Mouse (Mus musculus) bone marrow, adult 2 months (tissue): ENCODE measurements around the gene Cysltr2.

ENCODE experiments used
- CTCF ChIP-seq: fragments of 200-500 bp; IDR thresholded peaks from 2 replicates; pipeline ENCODE4 v1.5.1; 2011; ENCODE audit warnings: low read length, control low read depth; ENCODE audit not compliant: control insufficient read depth, insufficient read depth
- POLR2A ChIP-seq: fragments of 200-500 bp; IDR thresholded peaks from 2 replicates; pipeline ENCODE4 v1.6.1; 2011; ENCODE audit warnings: low read depth, mild to moderate bottlenecking, control low read depth, low read length, borderline replicate concordance; ENCODE audit not compliant: control insufficient read depth

DNA sequence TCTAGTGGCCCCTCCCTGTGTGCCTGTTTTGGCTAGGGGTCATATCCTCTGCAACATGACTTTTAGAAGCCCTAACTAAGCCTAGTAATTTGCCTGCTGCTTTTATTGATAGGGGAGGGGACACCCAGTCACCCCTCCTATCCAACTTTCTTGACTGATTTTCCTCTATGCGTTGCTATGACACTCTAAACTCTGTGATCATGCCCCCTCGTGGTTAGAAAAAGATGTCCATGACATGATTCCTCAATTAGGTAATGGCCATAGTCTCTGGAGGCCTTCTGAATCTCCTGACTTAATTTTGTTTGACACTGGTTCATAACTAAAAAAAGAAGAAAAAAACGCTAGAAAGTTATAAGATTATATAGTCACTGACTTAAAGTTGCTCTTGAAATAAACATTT lies 15.6 kb downstream of the Cysltr2 start:
- TF ChIP-seq POLR2A (no peak), CTCF (no peak)
